Mouse (Mus musculus): ENCODE measurements around the gene Vav3.

DNA sequence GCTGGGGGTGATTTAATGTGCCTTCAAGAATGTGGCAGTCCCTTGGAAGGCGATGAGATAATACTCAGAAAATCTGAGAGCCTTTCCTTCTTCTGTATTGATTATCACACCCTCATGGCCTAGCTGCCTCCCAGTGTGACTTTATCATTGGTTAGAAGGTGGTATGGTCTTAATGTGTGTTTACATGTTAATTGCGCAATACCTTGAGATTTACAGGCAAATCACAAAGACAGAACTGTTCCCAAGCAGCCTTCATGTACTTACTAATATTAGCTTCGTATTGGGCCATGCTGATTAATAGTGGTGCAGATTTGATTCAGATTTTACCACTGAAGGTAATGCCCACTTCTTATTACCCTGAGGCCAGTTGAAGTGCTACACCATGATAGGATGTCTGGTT, 381.3 kb downstream of the Vav3 start:
- no peak for TF ChIP-seq CTCF (IDR thresholded peaks at IDR 0.05; ENCODE audit: control insufficient read depth, insufficient read depth, insufficient read length)
- TF ChIP-seq MAX (IDR thresholded peaks at IDR 0.05): no peak
- TF ChIP-seq FOSL1 (IDR thresholded peaks at IDR 0.05; ENCODE audit: insufficient read depth, low read length, poor library complexity, severe bottlenecking): no peak
- TF ChIP-seq USF1 (IDR thresholded peaks at IDR 0.05; ENCODE audit: low read depth): no peak
- no peak for TF ChIP-seq MYOG (IDR thresholded peaks at IDR 0.05; ENCODE audit: control insufficient read depth, extremely low read depth, insufficient read length)
- TF ChIP-seq CEBPB (IDR thresholded peaks at IDR 0.05; ENCODE audit: low read depth): peak; percentile 82
- no peak for TF ChIP-seq MYOD1 (IDR thresholded peaks at IDR 0.05; ENCODE audit: control insufficient read depth, insufficient read length, low read depth)

Data from C2C12 (cell line).